Mouse (Mus musculus) kidney, adult 2 months (tissue): ENCODE data around the gene Tmem63a. TPM values are rescaled to one million over a fixed set of nuclear protein-coding genes. Genes with fewer than 3 reads are reported as not detected.

ENCODE experiments used
- DNase-seq: peaks from one replicate; pipeline ENCODE4 v3.0.0; 2021
- H3K27ac ChIP-seq: fragments of 200-500 bp; 2 replicates; pipeline ENCODE4 v1.5.1; 2012; ENCODE audit warnings: low read depth, low read length, control low read depth, inconsistent platforms; ENCODE audit not compliant: insufficient read depth
- H3K27me3 ChIP-seq: fragments of 200-500 bp; replicated peaks from 2 replicates; pipeline ENCODE4 v1.6.1; 2012; ENCODE audit warnings: mild to moderate bottlenecking, moderate library complexity, low read length, inconsistent platforms; ENCODE audit not compliant: control insufficient read depth, insufficient read depth
- H3K36me3 ChIP-seq: fragments of 200-500 bp; 2 replicates; pipeline ENCODE4 v1.6.1; 2012; ENCODE audit warnings: mild to moderate bottlenecking, moderate library complexity, low read length, inconsistent platforms; ENCODE audit not compliant: control insufficient read depth, insufficient read depth
- H3K4me1 ChIP-seq: fragments of 200-500 bp; 2 replicates; pipeline ENCODE4 v1.6.1; 2011; ENCODE audit warnings: low read length; ENCODE audit not compliant: control insufficient read depth, insufficient read depth
- H3K4me3 ChIP-seq: fragments of 200-500 bp; 2 replicates; pipeline ENCODE4 v1.5.1; 2011; ENCODE audit warnings: mild to moderate bottlenecking, low read depth, low read length, control low read depth; ENCODE audit not compliant: insufficient read depth
- CTCF ChIP-seq: fragments of 200-500 bp; conservative IDR thresholded peaks from 2 replicates; pipeline ENCODE4 v1.5.1; 2011; ENCODE audit warnings: low read depth, mild to moderate bottlenecking, control low read depth, low read length, moderate library complexity, mixed read lengths; ENCODE audit not compliant: insufficient read depth, insufficient read length
- POLR2A ChIP-seq: fragments of 200-500 bp; IDR thresholded peaks from one replicate; pipeline ENCODE4 v1.6.1; 2011; ENCODE audit warnings: low read depth, low read length, control low read depth
- WGBS: fragments of 180-500 bp; shearing (Covaris S2); methylation state at CpG from one replicate; pipeline ENCODE4 v1.1.7; 2018; 5-methylcytosine and 5-hydroxymethylcytosine counted together
- polyA plus RNA-seq: library from polyadenylated mRNA; depleted of rRNA; stranded (reverse); fragments of >200 nt; gene quantifications from 2 replicates; pipeline ENCODE4 v1.2.3, GENCODE M21; 2012; rRNA removed

Gene Tmem63a
- polyA plus RNA-seq, 1 experiment = 26.7 TPM

DNA sequence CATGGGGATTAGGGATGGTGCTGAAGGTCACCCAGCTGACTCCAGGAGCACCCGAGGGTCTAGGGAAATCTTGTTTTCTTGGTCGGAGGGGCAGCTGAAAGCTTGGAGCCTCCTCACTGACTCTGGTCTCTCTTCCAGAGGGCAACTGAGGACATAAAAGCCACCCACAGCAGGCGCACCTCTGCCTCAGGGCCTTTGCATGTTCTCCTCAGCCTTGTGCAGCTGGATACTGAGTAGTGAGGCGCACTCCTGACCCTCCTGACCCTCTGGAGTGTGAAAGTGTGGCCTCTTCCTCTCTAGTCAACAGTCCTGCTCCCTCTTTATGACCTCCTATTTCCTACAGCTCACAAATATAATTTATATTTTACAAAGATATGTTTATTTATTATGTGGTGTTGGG lies 73.9 kb downstream of the Tmem63a start:
- H3K27ac ChIP-seq = peak overlapping the region; percentile 96
- no peaks in the 10 kb centered on the region for H3K36me3 ChIP-seq
- H3K4me1 ChIP-seq = peaks cover 12% of the 10 kb centered on the region; the same call in 1 of the 2 replicates
- peak; percentile 35 for DNase-seq
- H3K27me3 ChIP-seq = no peaks in the 10 kb centered on the region
- H3K4me3 ChIP-seq = peak overlapping the region; percentile 2; the same call in 1 of the 2 replicates
- 56% methylated on average over 4 of the region's 4 CpGs for WGBS
- TF ChIP-seq POLR2A (no peak), CTCF (no peak)

DNA sequence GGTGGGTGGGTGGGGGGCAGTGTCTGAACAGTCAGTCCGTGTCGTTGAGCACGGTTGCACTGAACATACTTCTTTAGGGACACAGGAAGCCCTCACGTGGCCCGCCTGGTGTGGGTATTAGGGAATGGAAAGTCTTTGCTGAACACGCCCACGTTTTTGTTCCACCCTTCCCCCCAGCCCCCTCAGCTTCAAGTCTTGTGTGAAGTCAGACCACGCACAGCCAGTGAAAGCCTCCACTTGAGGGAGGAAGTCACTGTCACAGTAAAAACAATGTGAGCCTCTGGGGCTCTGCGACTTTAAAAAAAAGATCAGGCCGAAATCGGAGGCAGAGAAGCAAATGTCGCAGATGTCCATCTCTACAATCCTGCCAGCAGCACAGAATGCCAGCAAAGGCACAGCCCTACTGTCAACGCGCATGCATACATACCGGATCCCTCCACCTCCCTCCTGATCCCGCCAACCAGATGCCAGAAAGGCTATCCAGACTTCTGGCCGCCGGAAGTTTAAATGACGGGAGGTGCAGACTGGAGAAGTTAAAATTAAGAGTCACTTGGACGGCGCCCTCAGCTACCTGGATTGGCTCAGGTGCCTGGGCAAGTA lies 74.5 kb downstream of the Tmem63a start:
- WGBS = 5% methylated on average over 21 of the region's 21 CpGs
- H3K27ac ChIP-seq = peak overlapping the region; percentile 79
- DNase-seq = peak; percentile 93
- H3K27me3 ChIP-seq = no peaks in the 10 kb centered on the region
- H3K4me3 ChIP-seq = peak overlapping the region; percentile 82
- peaks cover 11% of the 10 kb centered on the region; the same call in 1 of the 2 replicates for H3K4me1 ChIP-seq
- no peaks in the 10 kb centered on the region for H3K36me3 ChIP-seq
- TF ChIP-seq POLR2A (no peak), CTCF (no peak)

DNA sequence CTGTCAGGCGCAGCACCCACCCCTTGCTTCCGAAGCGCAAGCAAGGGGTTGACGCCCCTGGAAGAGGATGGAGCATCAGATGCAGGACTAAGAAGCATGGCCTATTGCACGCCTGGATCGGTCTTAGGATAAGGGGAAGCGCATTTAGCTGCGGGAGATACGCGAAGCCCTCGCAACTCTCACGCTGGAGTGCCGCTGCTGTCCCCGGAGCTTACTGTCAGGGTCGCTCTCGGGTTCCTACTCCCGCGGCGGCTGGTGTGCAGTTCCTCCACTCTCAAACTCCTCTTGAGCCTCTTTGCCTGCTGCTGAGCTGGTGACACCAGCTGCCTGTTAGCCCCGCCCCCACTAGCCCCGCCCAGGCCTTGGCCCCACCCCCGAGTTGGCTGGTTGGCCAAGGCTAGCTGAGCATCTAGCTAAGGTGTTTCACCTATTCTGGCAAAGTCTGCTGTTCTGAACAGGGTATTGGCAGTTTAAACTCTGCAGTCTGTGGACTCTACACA lies 75.1 kb downstream of the Tmem63a start:
- whole genome bisulfite sequencing = 1% methylated on average over 22 of the region's 22 CpGs
- H3K4me1 ChIP-seq = peaks cover 11% of the 10 kb centered on the region; the same call in 1 of the 2 replicates
- TF ChIP-seq POLR2A = peak; percentile 70
- TF ChIP-seq CTCF = no peak
- peak overlapping the region; percentile 82 for H3K4me3 ChIP-seq
- peak; percentile 94 for DNase-seq
- peak overlapping the region; percentile 79 for H3K27ac ChIP-seq
- H3K27me3 ChIP-seq = no peaks in the 10 kb centered on the region
- no peaks in the 10 kb centered on the region for H3K36me3 ChIP-seq

DNA sequence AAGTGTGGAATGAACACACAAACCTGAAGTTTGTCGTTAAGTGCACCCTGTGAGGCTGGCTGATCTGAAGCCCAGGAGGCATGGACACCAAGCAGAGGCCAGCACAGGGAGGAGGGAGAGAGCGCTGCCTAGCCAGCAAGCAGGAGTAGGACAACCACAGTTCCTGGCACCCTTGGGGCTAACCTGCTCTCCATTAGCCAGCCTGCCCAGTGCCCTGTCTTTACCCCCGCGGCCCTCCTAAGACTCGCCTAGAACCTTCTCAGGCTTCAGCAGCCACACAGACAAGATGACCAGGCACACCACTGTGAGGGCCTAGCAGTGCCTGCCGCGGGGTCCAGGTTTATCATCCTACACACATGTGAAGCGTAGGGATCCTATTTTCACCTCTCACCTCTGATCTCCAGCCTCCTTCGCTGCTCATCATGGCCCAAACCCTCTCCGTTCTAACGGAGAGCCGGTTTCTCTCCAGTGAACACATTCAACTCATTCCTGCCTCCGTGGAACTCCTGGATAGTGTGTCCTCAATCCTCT lies 75.8 kb downstream of the Tmem63a start:
- no peaks in the 10 kb centered on the region for H3K36me3 ChIP-seq
- H3K4me1 ChIP-seq = peaks cover 11% of the 10 kb centered on the region; the same call in 1 of the 2 replicates
- no peaks in the 10 kb centered on the region for H3K27me3 ChIP-seq
- no peak for TF ChIP-seq POLR2A
- TF ChIP-seq CTCF = no peak
- DNase-seq = no peak
- WGBS = 80% methylated on average over 13 of the region's 13 CpGs
- H3K27ac ChIP-seq = no peak overlapping the region; the same call in 1 of the 2 replicates
- no peak overlapping the region for H3K4me3 ChIP-seq

DNA sequence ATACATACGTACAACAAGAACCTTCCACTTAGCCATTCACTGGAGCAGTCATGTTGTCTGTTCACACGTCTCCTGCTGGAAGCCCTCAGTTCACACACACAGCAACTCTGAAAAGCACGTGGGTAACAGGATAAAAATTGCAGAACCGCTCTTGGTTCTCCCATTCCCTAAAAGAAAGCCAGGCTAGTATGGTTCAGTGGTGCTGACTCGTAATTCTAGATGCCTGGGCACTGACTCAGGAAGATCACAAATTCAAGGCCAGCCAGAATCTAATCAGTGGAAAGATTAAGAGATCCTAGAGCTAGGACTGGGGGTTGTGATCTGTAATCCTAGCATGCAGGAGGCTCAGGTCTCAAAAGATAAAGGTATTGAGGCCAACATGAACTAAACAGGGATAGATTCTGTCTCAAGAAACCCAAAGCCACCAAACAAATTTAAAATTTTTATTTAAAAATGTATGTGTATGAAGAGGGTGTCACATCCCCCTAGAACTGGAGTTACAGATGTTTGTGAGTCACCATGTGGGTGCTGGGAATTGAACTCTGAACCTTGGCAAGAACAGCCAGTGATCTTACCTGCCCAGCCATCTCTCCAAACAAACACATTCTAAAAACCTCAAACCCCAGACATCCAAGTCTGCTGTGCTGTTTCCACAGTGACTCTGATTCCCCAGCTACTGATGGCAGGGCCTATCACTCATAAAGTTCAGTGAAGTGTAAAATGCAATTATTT lies 78.8 kb downstream of the Tmem63a start, which contains the start of gene Ephx1:
TSS of gene Ephx1 (minus strand) at position 149 of the 732 bp plus-strand sequence.
- no peak within 1 kb of the TSS for H3K27ac ChIP-seq
- H3K4me1 ChIP-seq = 0 out of 2 replicates have a peak, but pooled peaks cover 3% of the 10 kb centered on the region
- WGBS = 60% methylated on average over 5 of the region's 5 CpGs

DNA sequence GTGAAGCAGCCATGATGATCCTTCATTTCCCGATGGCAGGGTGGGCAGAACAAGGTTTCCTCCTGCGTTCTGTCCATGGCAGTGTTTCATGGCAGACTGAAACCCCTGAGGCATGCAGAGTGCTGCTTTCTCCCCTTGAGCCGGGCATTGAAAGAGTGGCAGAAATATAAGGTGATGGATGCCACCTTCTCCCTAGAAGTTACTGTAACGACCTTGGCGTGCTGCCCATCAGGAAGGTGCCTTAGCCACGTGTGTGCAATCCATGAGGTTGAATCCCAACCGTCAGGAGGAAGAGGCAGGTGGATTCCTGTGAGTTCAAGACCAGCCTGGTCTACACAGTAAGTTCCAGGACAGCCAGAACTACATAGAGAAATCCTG lies 79.3 kb downstream of the Tmem63a start:
- Histone ChIP-seq H3K27ac (no peak overlapping the region), H3K27me3 (no peaks in the 10 kb centered on the region), H3K4me1 (no peaks in the 10 kb centered on the region), H3K36me3 (no peaks in the 10 kb centered on the region), H3K4me3 (no peak overlapping the region)
- no peak for DNase-seq
- no peak for TF ChIP-seq POLR2A
- TF ChIP-seq CTCF = no peak
- WGBS = 39% methylated on average over 7 of the region's 7 CpGs

More for the DNA sequence above, 78.8 kb downstream of the Tmem63a start, which contains the start of gene Ephx1:
- H3K36me3 ChIP-seq = no peaks in the 10 kb centered on the region
- TF ChIP-seq CTCF = no peak
- no peak for TF ChIP-seq POLR2A
- DNase-seq = no peak
- H3K4me3 ChIP-seq = no peak within 1 kb of the TSS
- H3K27me3 ChIP-seq = no peaks in the 10 kb centered on the region

DNA sequence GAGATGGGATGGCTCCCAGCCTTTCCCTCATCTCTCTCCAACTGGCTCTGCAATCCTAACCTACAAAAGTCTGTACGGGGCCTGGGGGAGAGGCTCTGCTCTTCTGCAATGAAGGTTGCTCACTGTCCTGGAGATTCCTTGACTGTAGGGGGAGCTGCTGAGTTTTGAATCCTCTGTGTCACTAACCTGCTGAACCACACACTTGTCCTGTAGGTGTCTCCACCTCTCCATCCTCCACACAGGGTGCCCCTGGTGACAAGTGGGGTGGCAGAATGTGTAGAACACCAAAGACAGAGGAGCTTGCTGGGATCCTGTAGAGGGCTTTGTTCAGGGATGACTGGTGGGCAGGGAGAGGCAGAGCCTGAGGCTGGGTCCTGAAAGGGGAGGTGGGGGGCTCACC lies 80.1 kb downstream of the Tmem63a start:
- no peak overlapping the region for H3K27ac ChIP-seq
- 4% methylated on average over 1 of the region's 1 CpGs for WGBS
- DNase-seq = peak; percentile 86

More for the DNA sequence above, 80.1 kb downstream of the Tmem63a start:
- TF ChIP-seq CTCF (peak; percentile 91), POLR2A (no peak)
- Histone ChIP-seq H3K27me3 (no peaks in the 10 kb centered on the region), H3K36me3 (no peaks in the 10 kb centered on the region), H3K4me3 (no peak overlapping the region), H3K4me1 (no peaks in the 10 kb centered on the region)

Other genes starting within 250 kb of the Tmem63a start
- not detected in 2 replicates for gene Mixl1, start 245.3 kb upstream of the Tmem63a start, polyA plus RNA-seq
- gene Acbd3, start 216.3 kb upstream of the Tmem63a start, polyA plus RNA-seq = 9.6 and 12.1 TPM in 2 replicates
- gene H3f3a, start 128.4 kb upstream of the Tmem63a start, polyA plus RNA-seq = 324 and 348 TPM in 2 replicates
- gene Sde2, start 91.2 kb upstream of the Tmem63a start, polyA plus RNA-seq = 6.2 and 8.4 TPM in 2 replicates
- gene Lefty2, start 49.2 kb upstream of the Tmem63a start, polyA plus RNA-seq = not detected in 2 replicates
- 20.9 and 24.1 TPM in 2 replicates for gene Pycr2, start 38.1 kb upstream of the Tmem63a start, polyA plus RNA-seq
- gene Lefty1, start 7.3 kb upstream of the Tmem63a start, polyA plus RNA-seq = 2.9 and 3.8 TPM in 2 replicates
- 69.9 and 73.3 TPM in 2 replicates for gene Ephx1, start 78.6 kb downstream of the Tmem63a start, polyA plus RNA-seq
- gene 9130409I23Rik, start 108.9 kb downstream of the Tmem63a start, polyA plus RNA-seq = not detected in 2 replicates
- gene Nvl, start 201.9 kb downstream of the Tmem63a start, polyA plus RNA-seq = 6.3 and 6.6 TPM in 2 replicates
- gene Cnih4, start 202.3 kb downstream of the Tmem63a start, polyA plus RNA-seq = 18.0 and 26.1 TPM in 2 replicates